Mouse (Mus musculus) adrenal gland, postnatal 14 days (tissue): Measurements from ENCODE around the gene Tecpr2. TPM values are rescaled to one million over a fixed set of nuclear protein-coding genes. Genes with fewer than 3 reads are reported as not detected.

Experiments
- DNase-seq: peaks from one replicate; pipeline ENCODE4 v3.0.0; 2021; ENCODE audit warnings: mixed read lengths
- total RNA-seq: library from RNA; stranded (reverse); gene quantifications from 2 replicates; pipeline ENCODE4 v1.2.3, GENCODE M21; 2021

Gene Tecpr2
- total RNA-seq, 1 experiment from 2014 or later = 9.1 TPM

DNA sequence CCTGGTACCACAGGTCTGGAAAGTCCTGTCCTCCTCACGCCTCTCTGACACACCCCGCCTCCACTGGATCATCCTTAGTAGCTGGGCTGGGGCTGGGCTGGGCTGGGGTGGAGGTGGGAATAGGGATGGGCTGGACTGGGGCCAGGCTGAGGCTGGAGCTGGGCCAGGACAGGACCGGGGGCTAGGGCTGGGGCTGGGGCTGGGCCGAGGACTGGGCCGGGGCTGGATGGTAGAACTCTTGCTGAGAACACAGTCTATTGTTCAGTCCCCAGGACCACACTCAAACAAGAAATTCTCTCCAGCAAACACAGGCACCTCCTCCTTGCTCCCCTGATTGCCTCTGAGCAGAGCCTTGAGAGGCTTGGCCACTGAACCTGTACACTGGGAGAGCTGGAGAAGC lies 117.3 kb downstream of the Tecpr2 start:
- DNase-seq = no peak

DNA sequence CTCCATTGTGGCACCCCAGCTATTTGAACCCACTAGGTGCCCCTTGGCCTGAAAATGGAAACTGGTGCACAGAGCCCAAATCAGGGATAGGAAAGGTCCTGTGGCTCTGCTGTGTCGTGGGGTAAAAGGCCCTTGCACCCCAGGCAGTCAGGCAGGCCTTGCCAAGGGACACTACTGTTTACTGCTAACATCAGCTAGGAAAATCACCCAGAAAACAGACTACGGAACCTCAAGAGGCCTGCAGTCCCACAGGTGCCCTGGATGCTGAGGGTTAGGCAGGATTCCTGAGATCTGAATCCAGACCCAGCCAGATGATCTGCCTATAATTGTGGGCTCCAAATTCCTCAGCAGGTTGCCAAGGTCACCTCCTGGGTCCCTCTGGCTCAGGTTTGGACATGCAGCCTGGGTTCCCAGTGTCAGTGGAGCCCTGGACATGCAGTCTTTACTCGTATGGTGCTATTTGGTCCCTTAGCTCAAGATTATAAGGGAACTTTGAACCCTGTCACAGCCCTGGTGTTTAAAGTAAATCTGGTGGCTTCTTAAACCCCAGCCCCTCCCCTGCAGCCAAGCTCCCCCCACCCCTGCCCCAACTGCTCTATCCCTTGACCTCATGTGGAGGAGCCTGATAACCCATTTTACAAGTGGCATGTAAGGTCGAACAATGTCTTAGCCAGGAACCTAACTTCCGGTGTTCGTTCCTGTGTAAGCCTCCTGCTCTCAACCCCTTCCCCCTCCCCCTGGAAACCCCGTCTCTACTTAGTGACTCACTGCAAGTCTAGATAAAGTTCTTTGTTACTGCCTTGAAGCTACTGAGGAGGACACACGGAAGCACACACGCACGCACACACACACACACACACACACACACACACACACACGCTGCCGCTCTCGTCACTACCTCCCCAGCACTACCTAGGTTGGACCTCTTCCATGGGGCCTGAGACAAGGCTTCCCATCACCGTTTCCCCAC lies 118.4 kb downstream of the Tecpr2 start:
- peak; percentile 91 for DNase-seq

DNA sequence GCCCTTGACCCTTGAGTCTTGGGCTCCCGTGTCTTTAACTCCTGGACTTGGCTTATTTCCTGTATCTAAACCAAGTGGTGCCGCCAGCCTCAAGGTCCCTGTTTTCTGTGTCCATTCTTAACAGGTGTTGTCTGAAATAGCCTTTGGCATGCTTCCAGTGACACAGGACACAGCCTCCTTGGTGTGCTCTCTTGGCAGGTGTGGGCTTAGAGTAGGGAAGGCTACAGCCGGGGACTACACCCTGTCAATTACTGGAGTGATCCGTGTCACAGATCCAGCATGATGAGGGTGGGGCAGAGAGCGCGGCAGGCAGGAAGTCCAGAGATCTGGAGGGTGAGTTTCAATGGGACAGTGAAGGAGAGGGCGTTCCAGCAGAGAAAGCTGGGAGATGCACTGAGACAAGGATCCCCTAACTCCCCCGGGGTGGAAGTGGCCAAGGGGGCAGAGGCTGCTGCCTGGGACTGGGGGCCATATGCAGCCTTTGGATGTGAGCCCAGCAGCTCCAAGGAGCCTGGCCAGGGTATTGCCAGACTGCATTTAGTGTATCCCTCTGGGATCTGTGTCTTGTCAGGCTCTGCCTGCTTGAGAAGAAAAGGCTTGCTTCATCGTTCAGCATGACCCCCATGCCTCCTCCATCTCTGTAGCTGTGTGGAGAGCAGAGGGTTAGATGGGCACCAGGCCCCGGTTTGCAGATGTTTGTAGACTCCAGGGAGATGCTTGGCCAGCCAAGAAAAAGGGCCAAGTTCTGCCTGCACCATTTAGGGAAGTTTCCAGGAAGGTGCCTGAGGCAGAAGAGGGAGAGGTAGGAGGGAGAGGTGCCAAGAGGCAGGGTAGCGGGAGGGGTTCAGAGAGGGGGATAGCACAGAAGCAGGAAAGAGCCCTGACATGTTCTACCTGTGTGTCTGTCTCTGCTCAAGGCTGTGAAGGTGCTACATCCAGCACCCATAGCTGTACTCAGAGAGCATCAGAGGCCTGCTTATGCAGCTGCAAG lies 119.7 kb downstream of the Tecpr2 start:
- peak; percentile 25 for DNase-seq

DNA sequence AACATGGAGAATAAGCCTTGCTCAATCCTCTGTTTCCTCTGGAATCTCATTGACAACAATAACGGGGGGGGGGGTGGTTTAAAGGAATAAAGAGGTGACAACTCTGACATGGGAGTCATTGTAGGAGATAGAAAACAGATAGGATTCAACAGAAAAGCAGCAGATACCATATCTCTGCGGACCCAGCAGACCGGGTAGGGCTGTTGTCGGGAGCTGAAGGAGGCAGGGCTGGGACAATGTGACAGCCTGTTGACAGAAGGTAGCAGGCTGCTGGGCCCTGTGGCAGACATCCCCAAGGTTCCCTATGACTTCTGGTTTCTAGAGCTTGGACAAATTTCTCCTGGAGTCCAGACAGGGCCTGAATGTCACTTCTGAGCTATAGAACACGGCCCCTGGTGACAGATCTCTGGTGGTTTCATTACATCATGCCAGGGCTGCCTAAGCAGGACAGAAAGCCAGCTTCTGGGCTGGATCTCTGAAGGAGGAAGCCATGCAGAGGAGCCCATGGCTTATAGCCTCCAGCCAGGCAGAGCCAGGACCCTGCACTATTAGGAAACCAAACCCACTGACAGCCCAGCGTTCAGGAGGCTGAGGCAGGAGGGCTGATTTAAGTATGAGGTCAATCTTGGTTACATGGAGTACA lies 120.7 kb downstream of the Tecpr2 start:
- no peak for DNase-seq

DNA sequence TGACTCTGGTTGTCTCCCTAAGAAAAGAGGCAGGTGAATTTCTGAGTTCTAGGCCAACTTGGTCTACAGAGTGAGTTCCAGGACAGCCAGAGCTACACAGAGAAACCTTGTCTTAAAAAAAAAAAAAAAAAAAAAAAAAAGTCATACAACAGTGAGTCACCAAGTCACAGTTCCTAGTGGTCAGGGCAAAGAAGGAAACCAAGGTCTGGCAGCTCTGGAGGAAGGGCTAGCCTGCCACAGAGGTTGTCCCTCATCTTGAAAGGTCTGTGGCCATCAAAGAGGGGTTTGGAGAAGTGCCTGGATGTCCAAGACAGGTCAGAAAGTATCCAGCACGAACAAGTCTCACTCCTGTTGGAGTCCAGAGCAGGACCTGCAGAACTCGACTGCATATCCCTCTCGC lies 127.7 kb downstream of the Tecpr2 start:
- DNase-seq = no peak

DNA sequence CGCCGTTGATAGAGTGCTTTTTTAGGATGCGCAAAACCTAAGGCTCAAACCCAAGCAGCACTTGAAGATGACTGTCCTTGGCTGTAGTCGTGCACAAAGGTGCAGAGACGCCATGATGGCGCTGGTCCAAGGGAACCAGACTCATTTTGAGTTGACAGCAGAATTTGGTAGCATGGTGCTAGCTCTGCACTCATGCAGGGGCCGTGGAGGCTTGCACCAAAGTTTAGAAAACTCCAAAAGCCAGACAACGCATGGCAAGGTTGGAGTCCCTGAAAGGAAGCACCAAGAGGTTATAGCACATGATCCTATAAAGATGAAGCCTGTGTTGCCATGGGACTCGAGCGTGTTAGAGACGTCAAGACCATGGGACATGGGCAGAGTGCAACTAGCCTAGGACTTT lies 129.0 kb downstream of the Tecpr2 start:
- DNase-seq = no peak

DNA sequence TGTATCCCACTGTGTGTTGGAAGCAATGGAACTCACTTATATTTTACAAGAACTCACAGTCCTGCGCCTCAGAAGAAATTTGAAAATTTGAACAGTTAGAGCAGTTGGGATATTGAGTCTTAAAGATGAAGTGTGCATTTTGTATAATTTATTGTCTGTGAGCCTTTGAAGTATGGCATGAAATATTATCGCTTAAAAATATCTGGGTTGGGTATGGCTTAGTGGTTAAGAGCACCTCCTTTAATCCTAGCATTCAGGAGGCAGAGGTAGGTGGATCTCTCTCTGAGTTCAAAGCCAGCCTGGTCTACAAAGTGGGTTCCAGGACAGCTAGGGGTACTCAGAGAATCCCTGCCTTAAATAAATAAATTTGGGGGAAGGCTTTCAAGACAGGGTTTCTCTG lies 130.0 kb downstream of the Tecpr2 start:
- DNase-seq = no peak

DNA sequence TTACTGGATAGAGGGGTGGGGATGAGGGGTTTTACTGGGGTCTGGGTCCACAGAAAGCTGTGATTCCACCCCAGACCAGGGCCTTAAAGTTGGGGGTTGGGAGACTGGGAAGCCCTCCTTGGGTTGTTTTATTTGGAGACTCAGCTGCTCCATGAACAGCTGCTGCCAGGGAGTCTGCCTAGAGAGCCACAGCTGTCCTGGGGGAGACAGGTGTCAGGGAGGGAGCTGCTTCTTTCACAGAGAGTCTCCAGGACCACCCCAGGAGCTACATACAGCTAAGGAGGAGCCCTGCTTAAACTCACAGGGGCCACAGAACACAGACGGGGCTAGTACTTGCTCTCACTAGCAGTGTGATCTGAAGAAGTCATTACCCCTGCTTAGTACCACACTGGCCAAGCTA lies 132.1 kb downstream of the Tecpr2 start:
- DNase-seq = no peak

DNA sequence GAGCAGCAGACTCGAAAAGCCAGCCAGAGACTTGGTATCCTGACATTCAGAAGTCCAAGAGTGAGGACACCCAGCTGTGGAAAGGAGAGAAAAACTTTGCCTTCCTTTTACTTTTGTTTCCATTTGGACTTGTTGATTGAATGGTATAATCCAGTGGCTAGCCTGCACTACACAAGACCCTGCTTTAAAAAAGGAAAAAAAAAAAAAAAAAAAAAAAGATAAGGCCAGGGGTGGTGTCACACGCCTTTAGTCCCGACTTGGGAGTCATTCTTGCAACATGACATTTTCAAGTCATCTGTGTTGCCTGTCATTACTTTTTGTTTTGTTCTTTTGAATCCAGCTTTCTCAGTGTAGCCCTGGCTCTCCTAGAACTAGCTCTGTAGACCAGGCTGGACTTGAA lies 132.5 kb downstream of the Tecpr2 start:
- DNase-seq = no peak

Other genes with a start within 250 kb of the Tecpr2 start
- not detected in 2 replicates for gene 1700001K19Rik, start 206.6 kb upstream of the Tecpr2 start, total RNA-seq
- gene Hsp90aa1, start 186.5 kb upstream of the Tecpr2 start, total RNA-seq = 325 and 436 TPM in 2 replicates
- 35.2 and 41.6 TPM in 2 replicates for gene Wdr20, start 151.3 kb upstream of the Tecpr2 start, total RNA-seq
- gene Mok, start 48.3 kb upstream of the Tecpr2 start, total RNA-seq = 0.93 and 1.9 TPM in 2 replicates
- gene Zfp839, start 39.0 kb upstream of the Tecpr2 start, total RNA-seq = 13.5 and 15.1 TPM in 2 replicates
- 47.4 and 50.2 TPM in 2 replicates for gene Cinp, start 119 bp upstream of the Tecpr2 start, total RNA-seq
- 52.5 and 55.7 TPM in 2 replicates for gene Ankrd9, start 89.8 kb downstream of the Tecpr2 start, total RNA-seq
- 46.4 and 48.0 TPM in 2 replicates for gene Rcor1, start 150.1 kb downstream of the Tecpr2 start, total RNA-seq